Mouse (Mus musculus): Measurements from ENCODE around the gene Per2. TPM values are rescaled to one million over a fixed set of nuclear protein-coding genes. Genes with fewer than 3 reads are reported as not detected.

Gene Per2
- polyA plus RNA-seq, 1 experiment = 18.1 TPM

- no peaks in the 10 kb centered on the region for H3K27me3 ChIP-seq (ENCODE audit: control insufficient read depth, insufficient read depth, low read length)
- no peaks in the 10 kb centered on the region for H3K4me1 ChIP-seq (ENCODE audit: control insufficient read depth, insufficient read depth, low read length)
- H3K4me3 ChIP-seq (replicated peaks; ENCODE audit: insufficient read depth, low read depth, low read length) = no peak overlapping the region
- no peak for DNase-seq
- 50% methylated on average over 4 of the region's 4 CpGs for WGBS
- TF ChIP-seq POLR2A (IDR thresholded peaks at IDR 0.05; ENCODE audit: borderline replicate concordance, insufficient read depth, low read length) (no peak), CTCF (IDR thresholded peaks at IDR 0.05; ENCODE audit: borderline replicate concordance, insufficient read depth, low read depth, low read length) (no peak)
- no peak overlapping the region for H3K27ac ChIP-seq (ENCODE audit: insufficient read depth, low read length)
Observed at GRCm38 (mm10) chr1:91469888-91470419, 10.8 kb upstream of the Per2 start.

DNA sequence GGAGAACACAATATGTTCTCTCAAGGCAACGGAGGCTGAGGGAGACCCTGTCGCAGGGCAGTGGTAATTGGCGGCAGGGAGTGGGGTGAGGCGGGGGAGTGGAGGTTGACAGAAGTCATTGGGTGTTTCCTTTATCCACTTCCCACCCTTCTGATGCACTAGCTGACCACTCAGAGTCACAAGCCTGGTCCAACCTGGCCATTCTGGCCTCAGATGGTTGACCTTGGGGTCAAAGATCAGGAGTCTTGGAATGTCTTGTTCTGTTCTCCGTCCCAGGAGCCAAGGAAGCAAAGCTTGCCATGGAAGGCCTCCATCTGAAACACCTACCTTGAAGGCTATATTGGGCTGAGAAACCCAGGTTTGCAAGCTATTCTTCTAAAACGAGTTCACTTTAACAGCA lies 7.1 kb upstream of the Per2 start:
- no peaks in the 10 kb centered on the region for H3K27me3 ChIP-seq (ENCODE audit: control insufficient read depth, insufficient read depth, low read length)
- TF ChIP-seq CTCF (IDR thresholded peaks at IDR 0.05; ENCODE audit: borderline replicate concordance, insufficient read depth, low read depth, low read length) (no peak), POLR2A (IDR thresholded peaks at IDR 0.05; ENCODE audit: borderline replicate concordance, insufficient read depth, low read length) (no peak)
- no peak overlapping the region for H3K4me3 ChIP-seq (replicated peaks; ENCODE audit: insufficient read depth, low read depth, low read length)
- H3K27ac ChIP-seq (ENCODE audit: insufficient read depth, low read length) = no peak overlapping the region
- 91% methylated on average over 6 of the region's 6 CpGs for whole genome bisulfite sequencing
- DNase-seq = no peak
- H3K4me1 ChIP-seq (ENCODE audit: control insufficient read depth, insufficient read depth, low read length) = no peaks in the 10 kb centered on the region

- H3K4me3 ChIP-seq (replicated peaks; ENCODE audit: insufficient read depth, low read depth, low read length) = no peak overlapping the region
- H3K27me3 ChIP-seq (ENCODE audit: control insufficient read depth, insufficient read depth, low read length) = no peaks in the 10 kb centered on the region
- no peaks in the 10 kb centered on the region for H3K4me1 ChIP-seq (ENCODE audit: control insufficient read depth, insufficient read depth, low read length)
- no peak for DNase-seq
- no peak overlapping the region for H3K27ac ChIP-seq (ENCODE audit: insufficient read depth, low read length)
- TF ChIP-seq CTCF (IDR thresholded peaks at IDR 0.05; ENCODE audit: borderline replicate concordance, insufficient read depth, low read depth, low read length) = no peak
- 13% methylated on average over 1 of the region's 1 CpGs for WGBS
Observed at GRCm38 (mm10) chr1:91465244-91465643, 6.1 kb upstream of the Per2 start.

DNA sequence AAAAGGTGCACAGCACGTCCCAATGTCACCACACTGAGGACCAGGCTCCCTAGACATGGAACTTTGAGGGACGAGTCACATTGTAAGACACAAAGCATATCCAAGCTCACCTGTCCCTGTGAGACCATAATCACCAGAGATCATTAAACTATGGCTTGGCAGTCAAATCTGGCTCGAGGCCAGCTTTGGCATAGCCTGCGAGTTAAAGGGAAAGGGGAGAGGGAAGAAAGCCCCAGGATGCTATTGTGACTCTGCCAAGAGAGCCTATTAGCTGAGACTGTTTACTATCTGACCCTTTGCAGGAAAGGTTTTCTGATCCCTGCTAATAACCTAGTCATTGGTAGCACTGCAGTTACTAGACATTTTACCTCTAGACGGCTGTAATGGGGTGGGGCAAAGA lies 5.3 kb upstream of the Per2 start:
- Histone ChIP-seq H3K4me1 (ENCODE audit: control insufficient read depth, insufficient read depth, low read length) (no peaks in the 10 kb centered on the region), H3K27me3 (ENCODE audit: control insufficient read depth, insufficient read depth, low read length) (no peaks in the 10 kb centered on the region), H3K27ac (ENCODE audit: insufficient read depth, low read length) (no peak overlapping the region), H3K4me3 (replicated peaks; ENCODE audit: insufficient read depth, low read depth, low read length) (no peak overlapping the region)
- TF ChIP-seq CTCF (IDR thresholded peaks at IDR 0.05; ENCODE audit: borderline replicate concordance, insufficient read depth, low read depth, low read length) (no peak), POLR2A (IDR thresholded peaks at IDR 0.05; ENCODE audit: borderline replicate concordance, insufficient read depth, low read length) (no peak)
- whole genome bisulfite sequencing = 25% methylated on average over 5 of the region's 5 CpGs
- DNase-seq = no peak

DNA sequence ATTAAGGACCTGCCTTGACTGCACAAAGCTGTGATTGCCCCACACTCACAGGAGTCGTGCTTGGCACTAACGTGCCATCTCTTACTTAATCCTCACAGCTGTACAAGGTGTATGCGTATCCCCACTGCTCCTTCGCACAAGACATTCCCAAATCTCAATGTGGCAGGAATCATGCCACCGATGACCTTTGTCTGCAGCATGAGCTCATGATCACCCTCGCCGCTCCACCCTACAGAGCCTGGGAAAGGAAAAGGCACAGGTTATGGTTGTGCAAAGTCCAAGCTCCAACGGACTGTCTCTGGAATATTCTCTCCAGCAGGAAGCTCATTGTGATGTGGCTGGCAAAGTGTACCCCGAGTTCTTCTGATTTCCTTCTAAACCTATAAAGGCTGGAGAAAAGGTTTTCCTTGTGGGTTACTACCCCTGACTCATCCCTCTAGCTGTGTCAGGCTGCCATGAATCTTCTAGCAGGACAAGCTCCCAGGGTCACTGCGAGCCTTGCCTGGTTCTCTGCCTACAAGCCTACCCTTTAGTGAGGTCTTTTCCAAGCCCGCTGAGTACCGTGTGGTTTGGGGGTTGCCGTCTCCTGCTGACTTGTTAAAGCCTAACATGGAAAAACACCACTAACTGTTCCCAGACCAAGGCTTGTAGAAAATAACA lies 4.3 kb upstream of the Per2 start:
- 88% methylated on average over 13 of the region's 13 CpGs for WGBS

DNA sequence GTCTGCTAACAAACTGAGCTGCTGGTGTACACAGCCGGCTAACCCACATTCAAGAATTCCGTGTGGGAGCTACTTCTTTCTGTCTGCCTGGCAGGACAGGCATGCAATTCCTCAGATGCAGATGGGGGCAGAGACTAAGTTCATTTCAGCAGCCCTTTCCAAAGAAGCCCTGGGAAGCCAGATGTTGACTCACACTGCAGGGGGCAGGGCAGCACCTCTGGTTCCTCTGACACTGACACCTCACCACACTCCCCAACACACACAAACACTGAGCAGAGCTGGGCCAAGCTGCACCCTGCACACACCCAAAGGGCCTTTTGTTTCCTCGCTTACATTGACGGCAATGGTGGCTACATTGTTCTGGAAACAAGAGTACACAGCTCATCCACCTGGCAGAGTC lies 1.4 kb upstream of the Per2 start:
- WGBS = 71% methylated on average over 4 of the region's 4 CpGs
- Histone ChIP-seq H3K27ac (ENCODE audit: insufficient read depth, low read length) (no peak overlapping the region), H3K4me1 (ENCODE audit: control insufficient read depth, insufficient read depth, low read length) (peaks cover 11% of the 10 kb centered on the region), H3K27me3 (ENCODE audit: control insufficient read depth, insufficient read depth, low read length) (no peaks in the 10 kb centered on the region), H3K4me3 (replicated peaks; ENCODE audit: insufficient read depth, low read depth, low read length) (no peak overlapping the region)
- DNase-seq = no peak
- TF ChIP-seq CTCF (IDR thresholded peaks at IDR 0.05; ENCODE audit: borderline replicate concordance, insufficient read depth, low read depth, low read length) = no peak
- TF ChIP-seq POLR2A (IDR thresholded peaks at IDR 0.05; ENCODE audit: borderline replicate concordance, insufficient read depth, low read length) = no peak

More for the DNA sequence above, 4.3 kb upstream of the Per2 start:
- DNase-seq = no peak
- Histone ChIP-seq H3K4me3 (replicated peaks; ENCODE audit: insufficient read depth, low read depth, low read length) (no peak overlapping the region), H3K27ac (ENCODE audit: insufficient read depth, low read length) (no peak overlapping the region), H3K4me1 (ENCODE audit: control insufficient read depth, insufficient read depth, low read length) (no peaks in the 10 kb centered on the region; the same call in 1 of the 2 replicates), H3K27me3 (ENCODE audit: control insufficient read depth, insufficient read depth, low read length) (no peaks in the 10 kb centered on the region)
- TF ChIP-seq CTCF (IDR thresholded peaks at IDR 0.05; ENCODE audit: borderline replicate concordance, insufficient read depth, low read depth, low read length) = no peak

DNA sequence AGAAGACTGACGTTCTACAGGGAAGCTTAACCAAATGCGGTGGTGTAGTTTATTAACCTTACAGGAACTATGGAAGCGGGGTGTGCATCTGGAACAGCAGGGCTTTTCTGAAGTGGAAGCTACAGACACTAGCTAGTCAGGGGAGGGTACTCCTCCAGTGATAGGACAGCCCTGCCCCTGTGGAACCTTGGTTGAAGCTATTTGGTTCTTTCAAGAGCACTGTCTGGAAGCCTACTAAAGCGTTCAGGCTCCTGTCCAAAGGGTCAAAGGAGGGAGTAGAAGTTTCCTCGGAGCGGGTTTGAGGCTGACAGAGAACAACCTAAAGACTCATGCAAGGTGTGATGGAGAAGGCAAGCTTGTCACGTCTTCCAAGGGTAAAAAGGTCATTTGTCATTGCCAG lies 945 bp upstream of the Per2 start:
- no peak for TF ChIP-seq CTCF (IDR thresholded peaks at IDR 0.05; ENCODE audit: borderline replicate concordance, insufficient read depth, low read depth, low read length)
- TF ChIP-seq POLR2A (IDR thresholded peaks at IDR 0.05; ENCODE audit: borderline replicate concordance, insufficient read depth, low read length) = no peak
- no peak overlapping the region for H3K4me3 ChIP-seq (replicated peaks; ENCODE audit: insufficient read depth, low read depth, low read length)
- DNase-seq = no peak
- 44% methylated on average over 7 of the region's 7 CpGs for WGBS
- H3K27me3 ChIP-seq (ENCODE audit: control insufficient read depth, insufficient read depth, low read length) = no peaks in the 10 kb centered on the region
- H3K27ac ChIP-seq (ENCODE audit: insufficient read depth, low read length) = no peak overlapping the region
- peaks cover 11% of the 10 kb centered on the region for H3K4me1 ChIP-seq (ENCODE audit: control insufficient read depth, insufficient read depth, low read length)

GRCm38 (mm10) chr1:91458223-91458861 lies 782 bp downstream of the Per2 start:
- Histone ChIP-seq H3K4me1 (ENCODE audit: control insufficient read depth, insufficient read depth, low read length) (peaks cover 15% of the 10 kb centered on the region), H3K27ac (ENCODE audit: insufficient read depth, low read length) (peak overlapping the region; percentile 62), H3K27me3 (ENCODE audit: control insufficient read depth, insufficient read depth, low read length) (no peaks in the 10 kb centered on the region), H3K4me3 (replicated peaks; ENCODE audit: insufficient read depth, low read depth, low read length) (peak overlapping the region; percentile 71)
- peak; percentile 53 to 72 for DNase-seq
- WGBS = under 1% methylated on average over 8 of the region's 8 CpGs
- TF ChIP-seq CTCF (IDR thresholded peaks at IDR 0.05; ENCODE audit: borderline replicate concordance, insufficient read depth, low read depth, low read length) = no peak

All from cerebellum, adult 2 months (tissue).